Mouse (Mus musculus) spleen, adult 12 weeks (tissue): ENCODE measurements around the gene Olfr1417.
"Not testable (repeated sequence)": the region's sequence is repeated elsewhere in the genome, so short reads cannot be mapped to it uniquely, and the experiment has no call there.

ENCODE experiments used
- DNase-seq: peaks from one replicate; pipeline ENCODE4 v3.0.0; 2022; ENCODE audit warnings: low spot score

Olfr1417 gene

DNA sequence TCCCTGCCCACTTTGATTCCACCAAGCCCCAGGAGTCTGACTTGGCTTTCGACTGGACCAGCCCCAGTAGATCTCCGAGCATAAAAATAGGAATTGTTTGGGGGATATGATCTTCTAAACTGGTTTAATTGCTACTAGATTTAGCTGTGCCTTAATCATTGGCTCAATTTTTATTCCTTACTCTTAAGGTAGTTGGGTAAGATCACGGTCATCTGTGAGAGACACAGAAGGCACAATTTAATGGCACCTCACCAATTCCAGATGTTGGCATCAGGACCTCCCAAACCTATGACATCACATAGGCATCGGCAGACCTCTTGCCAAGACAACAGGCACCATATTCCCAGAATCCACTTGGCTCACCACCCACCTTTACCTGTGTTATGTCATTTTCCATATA is at the start of gene Olfr1417:
TSS of gene Olfr1417 (minus strand) at position 101 of the 400 bp plus-strand sequence.
- no peak for DNase-seq

GRCm38 (mm10) chr19:11886265-11886664 is 47.2 kb upstream of the Olfr1417 start, which contains the start of gene Olfr1420:
Gene Olfr1420 (plus strand): TSS chr19:11886565.
- no peak for DNase-seq

- not testable (repeated sequence) for DNase-seq
Observed at GRCm38 (mm10) chr19:11878404-11878803, 39.4 kb upstream of the Olfr1417 start.

DNA sequence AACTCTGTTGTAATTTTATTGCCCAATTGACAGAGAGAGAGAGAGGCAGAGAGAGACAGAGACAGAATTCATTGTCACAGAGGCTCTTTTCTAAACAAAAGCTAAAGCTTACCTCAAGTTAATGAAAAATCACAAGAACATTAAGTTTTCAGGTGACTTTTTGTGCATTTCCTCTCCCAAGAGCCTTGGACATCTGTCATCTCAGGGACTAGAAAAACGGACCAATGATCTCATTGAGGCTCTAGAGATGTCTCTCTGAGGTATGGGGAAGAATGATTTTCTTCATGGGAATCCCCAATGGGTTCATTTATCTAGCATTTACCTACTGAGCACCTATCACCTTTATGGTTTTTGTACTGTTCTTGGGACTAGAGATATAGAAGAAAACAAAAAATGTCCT is 36.0 kb upstream of the Olfr1417 start, which contains the start of gene Olfr1419:
TSS of gene Olfr1419 (minus strand) at position 101 of the 400 bp plus-strand sequence.
- DNase-seq = no peak

- DNase-seq = no peak
Observed at GRCm38 (mm10) chr19:11867837-11868236, 28.8 kb upstream of the Olfr1417 start.

DNA sequence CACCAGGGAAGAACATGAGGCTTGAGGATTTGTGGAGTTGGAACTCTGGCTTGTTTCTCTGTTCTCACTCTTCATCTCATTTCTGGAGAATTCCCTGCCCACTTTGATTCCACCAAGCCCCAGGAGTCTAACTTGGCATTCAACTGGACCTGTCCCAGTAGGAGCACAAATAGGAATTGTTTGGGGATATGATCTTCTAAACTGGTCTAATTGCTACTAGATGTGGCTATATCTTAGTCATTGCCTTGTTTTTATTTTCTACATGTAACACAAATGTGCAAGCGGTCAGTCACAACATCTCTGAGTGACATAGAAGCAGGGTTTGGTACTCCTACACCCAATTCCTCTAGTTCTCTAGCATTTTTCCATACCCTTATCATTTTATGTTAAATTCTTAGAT is 21.9 kb upstream of the Olfr1417 start, which contains the start of gene Olfr1418:
TSS of gene Olfr1418 (minus strand) at position 101 of the 400 bp plus-strand sequence.
- no peak for DNase-seq

- DNase-seq = no peak
Observed at GRCm38 (mm10) chr19:11856506-11856905, 17.5 kb upstream of the Olfr1417 start.

DNA sequence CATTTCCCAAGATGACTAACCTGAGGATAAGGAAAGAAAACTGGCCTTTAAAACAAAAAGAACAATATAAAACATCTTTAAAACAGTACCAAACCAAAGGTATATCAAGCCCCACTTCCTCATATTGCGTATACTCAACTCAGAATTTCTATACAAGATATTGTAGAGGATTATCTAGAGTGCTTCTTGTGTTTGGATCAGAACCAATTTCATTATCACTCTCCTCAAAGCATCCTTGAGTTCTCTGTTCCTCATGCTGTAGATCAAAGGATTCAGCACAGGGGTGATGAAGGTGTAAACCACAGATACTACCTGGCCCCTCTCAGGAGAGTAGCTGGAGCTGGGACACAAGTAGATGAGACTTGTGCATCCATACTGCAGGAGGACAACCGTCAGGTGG is 15.8 kb upstream of the Olfr1417 start:
- no peak for DNase-seq

GRCm38 (mm10) chr19:11852652-11853051 is 13.6 kb upstream of the Olfr1417 start:
- no peak for DNase-seq

DNA sequence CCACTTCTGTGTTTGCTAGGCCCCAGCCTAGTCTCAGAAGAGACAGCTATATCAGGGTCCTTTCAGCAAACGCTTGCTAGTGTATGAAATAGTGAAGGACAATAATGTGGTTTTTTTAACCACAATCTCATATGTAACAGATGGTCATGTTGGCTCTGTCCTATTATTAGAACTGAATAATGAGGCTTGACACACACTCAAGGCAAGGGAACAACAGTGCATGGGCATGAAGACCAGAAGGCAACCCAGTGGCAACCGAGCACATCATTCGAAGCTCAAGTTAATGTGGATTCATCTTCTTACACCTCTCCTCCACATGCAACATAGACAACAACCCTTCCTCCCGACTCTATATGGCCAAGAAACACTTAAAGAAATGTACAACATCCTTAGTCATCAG is 7.3 kb upstream of the Olfr1417 start:
- no peak for DNase-seq

GRCm38 (mm10) chr19:11823346-11824065 is 15.5 kb downstream of the Olfr1417 start:
- no peak for DNase-seq

DNA sequence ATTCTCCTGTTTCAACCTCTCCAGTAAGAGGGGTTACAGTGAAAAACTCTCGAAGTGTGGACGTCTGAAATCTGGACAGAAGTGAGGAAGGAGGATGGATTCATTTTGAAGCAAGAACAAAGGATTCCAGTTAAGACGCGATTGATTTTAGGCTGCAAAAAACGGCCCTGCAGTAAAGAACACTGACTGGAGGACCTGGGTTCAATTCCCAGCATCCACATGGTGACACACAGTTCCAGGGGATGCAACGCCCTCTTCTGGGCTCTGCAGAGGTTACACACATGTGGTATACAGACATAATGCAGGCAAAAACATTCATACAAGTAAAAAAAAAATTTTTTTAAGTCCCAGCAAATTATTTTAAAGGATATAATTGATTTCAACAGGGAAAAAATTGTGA is 18.8 kb downstream of the Olfr1417 start:
- no peak for DNase-seq

- DNase-seq = peak; percentile 29
Observed at GRCm38 (mm10) chr19:11819800-11820199, 19.2 kb downstream of the Olfr1417 start.

DNA sequence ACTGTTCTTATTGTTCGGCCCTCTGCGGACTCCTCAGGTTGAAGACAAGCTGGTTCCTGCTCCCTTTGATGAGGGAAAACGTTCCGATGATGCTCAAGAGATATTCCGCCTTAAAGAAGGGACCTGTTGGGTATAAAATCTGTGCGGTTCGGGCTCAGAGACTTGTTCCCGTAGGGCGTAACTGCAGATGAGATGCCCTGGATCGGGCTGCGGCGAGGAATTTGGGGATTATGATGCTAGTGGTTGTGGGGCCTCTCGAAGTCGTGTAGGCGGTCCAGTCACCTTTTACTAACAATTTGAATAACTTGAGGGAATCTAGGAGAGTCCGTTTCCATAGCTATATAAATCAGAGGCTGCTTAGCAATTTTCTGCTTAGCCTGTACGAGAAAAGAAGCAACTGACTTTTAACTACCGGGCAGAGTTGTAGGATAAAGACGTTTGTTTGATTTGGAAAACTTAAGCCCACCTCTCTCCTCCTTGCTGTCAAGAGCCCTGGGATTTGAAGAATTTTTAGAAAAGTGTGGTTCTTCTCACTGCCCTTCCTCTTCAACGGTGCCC is 19.8 kb downstream of the Olfr1417 start, which contains the start of gene Stx3:
TSS of gene Stx3 (minus strand) at position 261 of the 558 bp plus-strand sequence.
- DNase-seq = no peak

DNA sequence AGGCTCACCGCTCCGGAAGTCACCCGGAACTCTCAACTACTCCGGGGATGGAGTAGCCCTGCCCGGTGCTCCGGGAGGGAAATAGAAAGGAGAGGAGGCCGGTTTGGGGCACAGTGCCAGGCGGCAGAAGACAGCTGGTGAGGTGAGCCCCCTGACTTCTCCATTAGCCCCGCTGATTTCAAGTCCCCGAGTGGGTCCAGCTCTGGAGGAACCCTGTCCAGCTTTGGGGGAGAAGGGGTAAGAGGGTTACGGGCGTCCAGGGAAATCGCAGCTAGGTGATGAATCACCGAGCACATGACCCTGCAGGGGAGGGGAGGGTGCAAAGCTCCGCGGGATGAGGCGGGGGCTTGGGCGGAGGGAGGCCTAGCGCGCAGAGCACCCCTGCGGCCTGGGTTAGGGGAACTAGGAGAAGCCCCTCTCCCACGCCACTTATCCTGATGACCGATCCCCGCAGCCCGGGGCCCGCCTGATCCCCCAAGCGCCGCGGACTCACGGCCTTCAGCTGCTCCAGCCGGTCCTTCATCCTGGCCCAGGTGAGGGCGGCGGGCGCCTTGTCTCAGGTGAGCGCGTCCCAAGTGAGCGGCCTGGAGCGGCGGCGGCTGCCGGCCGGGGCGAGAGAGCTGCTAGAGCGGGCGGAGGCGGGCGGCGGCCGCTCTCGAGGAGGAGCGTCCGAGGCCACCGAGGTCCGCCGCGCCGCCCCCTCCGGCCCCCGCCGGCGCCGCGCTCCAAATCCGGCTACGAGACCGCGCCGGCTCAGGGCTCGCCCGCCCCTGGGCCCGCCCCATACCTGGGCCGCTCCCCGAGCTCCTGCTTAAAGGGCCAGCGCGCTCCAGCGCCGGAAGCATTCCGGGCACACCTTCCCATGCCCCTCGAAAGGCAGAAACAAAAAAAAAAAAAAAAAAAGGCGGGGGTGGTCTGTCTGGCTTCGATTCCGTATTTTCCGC is 20.5 kb downstream of the Olfr1417 start:
- no peak for DNase-seq

DNA sequence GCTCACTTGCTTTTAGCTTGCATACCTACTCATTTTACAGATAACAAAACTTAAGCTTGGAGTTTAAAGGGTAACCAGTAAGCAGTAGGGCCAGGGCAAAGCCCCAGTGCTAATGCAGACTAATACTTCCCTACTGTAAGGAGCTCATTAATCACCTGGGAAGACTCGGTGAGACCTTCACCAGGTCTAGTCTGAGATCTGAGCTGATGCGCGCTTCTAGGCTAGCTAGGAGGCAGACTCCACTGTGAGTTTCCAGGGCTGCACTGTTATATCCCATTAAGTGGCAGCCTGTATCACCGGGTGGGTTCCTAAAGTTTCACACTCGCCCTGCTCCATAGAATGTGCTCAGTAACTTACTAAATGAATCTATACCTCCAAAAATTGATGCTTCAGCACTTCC is 21.4 kb downstream of the Olfr1417 start:
- DNase-seq = no peak

DNA sequence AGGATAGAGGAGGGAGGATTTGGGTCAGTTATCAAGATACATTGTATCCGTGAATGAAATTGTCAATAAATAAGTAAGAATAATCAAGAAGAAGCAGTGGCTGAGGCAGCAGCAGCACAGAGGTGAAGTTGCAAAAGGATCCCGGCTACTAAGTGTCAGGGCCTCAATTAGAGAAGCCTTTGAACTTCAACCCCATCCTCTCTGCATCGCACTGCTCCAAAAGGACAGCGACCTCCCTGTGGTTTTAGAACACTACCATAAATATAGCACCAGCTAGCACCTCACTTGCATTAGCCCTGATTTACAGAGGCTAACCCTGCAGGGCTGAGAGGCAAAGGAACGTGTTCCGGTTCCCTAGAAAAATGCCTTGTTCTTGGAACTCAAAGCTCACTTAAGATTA is 22.3 kb downstream of the Olfr1417 start:
- no peak for DNase-seq

DNA sequence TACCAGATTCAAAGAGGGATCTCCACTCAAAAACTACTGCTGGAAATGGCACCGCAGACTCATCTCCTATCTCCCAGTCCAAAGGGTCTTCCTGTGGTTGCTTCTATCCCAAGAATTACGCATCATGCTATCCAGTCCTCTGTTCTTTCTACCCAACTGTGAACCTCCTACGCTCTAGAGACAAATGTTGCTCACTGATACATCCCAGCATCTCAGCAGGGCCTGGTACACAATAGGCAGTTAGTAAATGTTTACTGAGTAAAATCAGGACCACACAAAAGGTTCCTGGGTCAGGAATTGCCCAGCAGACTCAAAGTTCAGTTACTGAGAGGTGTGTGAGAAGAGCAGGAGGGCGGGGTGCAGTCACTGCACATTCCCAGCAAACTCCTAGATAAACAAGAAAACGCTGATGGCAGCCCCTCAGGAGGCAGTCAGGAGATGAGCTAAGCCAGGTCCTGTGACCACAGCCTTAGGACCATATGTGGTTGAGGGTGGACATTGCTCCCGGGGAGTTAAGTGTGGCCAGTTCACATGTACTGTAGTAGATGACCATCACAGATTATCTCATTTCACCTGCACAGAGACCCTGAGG is 24.2 kb downstream of the Olfr1417 start:
- DNase-seq = no peak

DNA sequence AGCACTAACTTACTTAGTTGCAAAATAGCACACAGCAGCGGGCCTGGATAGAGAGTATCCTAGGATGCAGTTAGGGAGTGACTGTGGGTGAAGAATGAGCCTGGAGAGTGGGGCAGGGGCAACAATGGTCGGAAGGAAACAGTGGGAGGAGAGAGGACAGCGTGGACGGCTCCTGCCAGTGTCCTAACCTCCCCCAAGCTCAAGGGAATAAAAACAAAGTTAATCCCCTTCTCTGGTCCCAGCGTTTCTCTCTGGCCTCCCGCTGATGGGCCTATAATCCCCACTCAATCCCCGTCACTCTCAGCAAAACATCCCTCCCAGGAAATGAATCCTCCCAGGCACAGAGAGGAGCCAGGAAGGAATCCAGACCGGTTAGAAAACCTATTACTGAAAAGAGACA is 25.4 kb downstream of the Olfr1417 start:
- no peak for DNase-seq

- no peak for DNase-seq
Observed at GRCm38 (mm10) chr19:11813136-11813535, 25.9 kb downstream of the Olfr1417 start.

DNA sequence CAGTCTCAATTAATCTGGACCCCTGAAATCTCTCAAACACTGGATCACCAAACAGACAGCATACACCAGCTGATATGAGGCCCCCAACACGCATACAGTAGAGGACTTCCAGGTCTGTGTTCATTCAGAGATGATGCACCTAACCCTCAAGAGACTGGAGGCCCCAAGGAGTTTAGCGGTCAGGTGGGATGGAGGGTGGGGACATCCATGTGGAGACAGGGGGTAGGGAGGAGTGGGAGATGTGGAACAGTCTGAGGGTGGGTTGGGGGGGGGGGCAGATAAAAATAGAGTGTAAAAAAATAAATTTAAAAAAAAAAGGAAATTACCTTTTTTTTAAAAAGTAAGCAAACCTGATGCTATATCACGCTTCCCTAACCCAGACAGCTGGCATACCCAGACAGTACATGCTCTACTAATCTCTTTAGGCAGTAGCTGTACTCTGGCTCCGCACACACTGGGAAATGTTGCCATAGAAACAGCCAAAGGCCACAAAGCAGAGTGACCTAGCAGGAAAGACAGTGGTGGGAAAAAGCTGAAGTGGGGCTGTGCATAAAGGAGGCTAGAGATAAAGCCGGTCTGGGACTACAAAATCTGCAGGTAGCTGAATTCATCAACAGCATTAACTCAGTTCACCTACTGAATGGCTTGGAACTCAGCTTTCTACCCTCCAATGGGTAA is 27.2 kb downstream of the Olfr1417 start:
- no peak for DNase-seq
